Mouse (Mus musculus): Measurements from ENCODE around the gene Zfp280b.
"Not testable (repeated sequence)": the region's sequence is repeated elsewhere in the genome, so short reads cannot be mapped to it uniquely, and the experiment has no call there.

Gene Zfp280b

GRCm38 (mm10) chr10:76032402-76033118 is at the start of gene Zfp280b:
Zfp280b (plus strand) TSS chr10:76032650.
- peak; percentile 89 to 95 for DNase-seq (ENCODE audit: low spot score in 2 of 2)

- DNase-seq (ENCODE audit: low spot score in 2 of 2) = no peak
Measured at GRCm38 (mm10) chr10:75990430-75991042, 41.9 kb upstream of the Zfp280b start.

GRCm38 (mm10) chr10:75993616-75994240 is 38.7 kb upstream of the Zfp280b start:
- no peak for DNase-seq (ENCODE audit: low spot score in 2 of 2)

- not testable (repeated sequence) for DNase-seq (ENCODE audit: low spot score in 2 of 2)
Measured at GRCm38 (mm10) chr10:75994531-75995210, 37.8 kb upstream of the Zfp280b start.

GRCm38 (mm10) chr10:75995463-75995862 is 37.0 kb upstream of the Zfp280b start:
- no peak for DNase-seq (ENCODE audit: low spot score in 2 of 2)

GRCm38 (mm10) chr10:75996315-75996714 is 36.1 kb upstream of the Zfp280b start:
- no peak for DNase-seq (ENCODE audit: low spot score in 2 of 2)

GRCm38 (mm10) chr10:76001160-76001559 is 31.3 kb upstream of the Zfp280b start:
- no peak for DNase-seq (ENCODE audit: low spot score in 2 of 2)

- no peak for DNase-seq (ENCODE audit: low spot score in 2 of 2)
Measured at GRCm38 (mm10) chr10:76002101-76002521, 30.3 kb upstream of the Zfp280b start.

GRCm38 (mm10) chr10:76002615-76003014 is 29.8 kb upstream of the Zfp280b start:
- no peak for DNase-seq (ENCODE audit: low spot score in 2 of 2)

GRCm38 (mm10) chr10:76003221-76003620 is 29.2 kb upstream of the Zfp280b start:
- DNase-seq (ENCODE audit: low spot score in 2 of 2) = no peak

- DNase-seq (ENCODE audit: low spot score in 2 of 2) = no peak
Measured at GRCm38 (mm10) chr10:76006385-76006784, 26.1 kb upstream of the Zfp280b start.

GRCm38 (mm10) chr10:76009812-76010211 is 22.6 kb upstream of the Zfp280b start:
- DNase-seq (ENCODE audit: low spot score in 2 of 2) = no peak

GRCm38 (mm10) chr10:76012922-76013321 is 19.5 kb upstream of the Zfp280b start:
- DNase-seq (ENCODE audit: low spot score in 2 of 2) = no peak

GRCm38 (mm10) chr10:76016886-76017285 is 15.6 kb upstream of the Zfp280b start:
- DNase-seq (ENCODE audit: low spot score in 2 of 2) = no peak

- no peak for DNase-seq (ENCODE audit: low spot score in 2 of 2)
Measured at GRCm38 (mm10) chr10:76021728-76022127, 10.7 kb upstream of the Zfp280b start.

- DNase-seq (ENCODE audit: low spot score in 2 of 2) = no peak
Measured at GRCm38 (mm10) chr10:76023921-76024320, 8.5 kb upstream of the Zfp280b start.

GRCm38 (mm10) chr10:76025470-76026190 is 6.8 kb upstream of the Zfp280b start:
- no peak for DNase-seq (ENCODE audit: low spot score in 2 of 2)

GRCm38 (mm10) chr10:76027127-76028015 is 5.1 kb upstream of the Zfp280b start:
- no peak for DNase-seq (ENCODE audit: low spot score in 2 of 2)

- no peak for DNase-seq (ENCODE audit: low spot score in 2 of 2)
Measured at GRCm38 (mm10) chr10:76028016-76028366, 4.5 kb upstream of the Zfp280b start.

- DNase-seq (ENCODE audit: low spot score in 2 of 2) = no peak
Measured at GRCm38 (mm10) chr10:76028396-76028795, 4.1 kb upstream of the Zfp280b start.

- no peak for DNase-seq (ENCODE audit: low spot score in 2 of 2)
Measured at GRCm38 (mm10) chr10:76029276-76029675, 3.2 kb upstream of the Zfp280b start.
